In genomic region chr19:5129770-5130169, GRCm38 (mm10) we compare ENCODE assay signal across 14 mouse cellular contexts. TPM values are rescaled to one million over a fixed set of nuclear protein-coding genes. Genes with fewer than 3 reads are reported as not detected.
DNase-seq lines count a peak whose midpoint lies in the region; ATAC-seq and TF ChIP-seq lines count a peak whose summit lies in the region.
"Had no signal": no experiment of that assay in that cellular context is flagged by ENCODE, and none has a peak within 500 bp of the region (broad histone marks: within the 10 kb centered on the region; RNA-seq: fewer than 3 reads in every experiment).

No protein-coding gene starts in this region.

- H3K27me3 ChIP-seq in heart, postnatal 0 days (ENCODE audit: control insufficient read depth, insufficient read depth, low read length), result no peaks in the 10 kb centered on the region
- no peaks in the 10 kb centered on the region for H3K27me3 ChIP-seq in heart, embryonic 10.5 days (ENCODE audit: insufficient read depth, poor library complexity, severe bottlenecking)
- H3K27me3 ChIP-seq in lung, postnatal 0 days (replicated peaks; ENCODE audit: insufficient read depth, low read length), result no peaks in the 10 kb centered on the region
- H3K27me3 ChIP-seq: embryonic facial prominence, embryonic 15.5 days; hindbrain, embryonic 12.5 days had no signal

- no peaks in the 10 kb centered on the region for H3K9me3 ChIP-seq in heart, postnatal 0 days (replicated peaks; ENCODE audit: control insufficient read depth, low read length)
- no peaks in the 10 kb centered on the region for H3K9me3 ChIP-seq in heart, embryonic 10.5 days
- no peaks in the 10 kb centered on the region for H3K9me3 ChIP-seq in lung, postnatal 0 days (ENCODE audit: low read length)
- H3K9me3 ChIP-seq: embryonic facial prominence, embryonic 15.5 days; hindbrain, embryonic 12.5 days; limb, embryonic 10.5 days had no signal

- H3K27ac ChIP-seq in heart, postnatal 0 days (ENCODE audit: low read depth), result no peak overlapping the region
- H3K27ac ChIP-seq in heart, embryonic 10.5 days, result no peak overlapping the region
- H3K27ac ChIP-seq in lung, postnatal 0 days (ENCODE audit: low read length), result no peak overlapping the region
- H3K27ac ChIP-seq: embryonic facial prominence, embryonic 15.5 days; hindbrain, embryonic 12.5 days; limb, embryonic 10.5 days had no signal

- no peak for TF ChIP-seq EP300 in heart, postnatal 0 days (IDR thresholded peaks at IDR 0.05; ENCODE audit: low read depth)
- no peak for TF ChIP-seq EP300 in lung, postnatal 0 days (IDR thresholded peaks at IDR 0.05)

- H3K9ac ChIP-seq in heart, postnatal 0 days (replicated peaks; ENCODE audit: low read depth, low read length), result no peak overlapping the region
- H3K9ac ChIP-seq in lung, postnatal 0 days (replicated peaks; ENCODE audit: low read depth), result no peak overlapping the region
- H3K9ac ChIP-seq: embryonic facial prominence, embryonic 15.5 days; hindbrain, embryonic 12.5 days had no signal

- peak; percentile 41 for TF ChIP-seq CTCF in heart, postnatal 0 days (IDR thresholded peaks at IDR 0.05; ENCODE audit: low read depth)
- peak; percentile 62 for TF ChIP-seq CTCF in lung, postnatal 0 days (IDR thresholded peaks at IDR 0.05)

- H3K36me3 ChIP-seq in heart, postnatal 0 days (replicated peaks; ENCODE audit: control insufficient read depth, insufficient read depth, low read length), result peaks cover 20% of the 10 kb centered on the region
- H3K36me3 ChIP-seq in heart, embryonic 10.5 days, result peaks cover 16% of the 10 kb centered on the region
- peaks cover 2% of the 10 kb centered on the region; the same call in 1 of the 2 replicates for H3K36me3 ChIP-seq in lung, postnatal 0 days (ENCODE audit: insufficient read depth, low read length)

- no peak for DNase-seq in heart, postnatal 0 days (ENCODE audit: low spot score)
- no peak for DNase-seq in heart, embryonic 10.5 days (ENCODE audit: low spot score)
- peak; percentile 22 for DNase-seq in lung, postnatal 0 days (ENCODE audit: low spot score)
- DNase-seq in lung, postnatal 25 days (ENCODE audit: low spot score), result no peak
- peak; percentile 32 for DNase-seq in ES-CJ7 (ENCODE audit: low read depth, low spot score)
- DNase-seq in retina, postnatal 1 day, result peak; percentile 21
- no peak for DNase-seq in adrenal gland, postnatal 25 days
- DNase-seq in gastrocnemius, postnatal 4 days (ENCODE audit: low spot score in 2 of 2), result no peak
- DNase-seq: cerebellum, adult 9-10 months; lung, postnatal 4 days; thymus, postnatal 14 days had no signal

- no peak for ATAC-seq in heart, postnatal 0 days (ENCODE audit: insufficient read depth, low read depth)
- no peak for ATAC-seq in lung, postnatal 0 days

- no peak overlapping the region for H3K4me2 ChIP-seq in heart, postnatal 0 days (ENCODE audit: low read depth, low read length)
- no peak overlapping the region for H3K4me2 ChIP-seq in lung, postnatal 0 days (replicated peaks; ENCODE audit: low read depth, low read length)
- H3K4me2 ChIP-seq: embryonic facial prominence, embryonic 15.5 days; hindbrain, embryonic 12.5 days had no signal

- 24% methylated on average over 1 of the region's 1 CpGs for WGBS in heart, postnatal 0 days
- 45% methylated on average over 1 of the region's 1 CpGs for WGBS in heart, embryonic 10.5 days
- 43% methylated on average over 1 of the region's 1 CpGs for WGBS in lung, postnatal 0 days

- H3K4me3 ChIP-seq in heart, postnatal 0 days (ENCODE audit: low read depth, low read length), result no peak overlapping the region
- no peak overlapping the region for H3K4me3 ChIP-seq in heart, embryonic 10.5 days
- no peak overlapping the region for H3K4me3 ChIP-seq in lung, postnatal 0 days (ENCODE audit: low read depth, low read length)
- H3K4me3 ChIP-seq: embryonic facial prominence, embryonic 15.5 days; hindbrain, embryonic 12.5 days; limb, embryonic 10.5 days had no signal

- H3K4me1 ChIP-seq in heart, postnatal 0 days (ENCODE audit: control insufficient read depth, insufficient read depth), result no peaks in the 10 kb centered on the region
- H3K4me1 ChIP-seq in heart, embryonic 10.5 days, result no peaks in the 10 kb centered on the region; the same call in 1 of the 2 replicates
- H3K4me1 ChIP-seq in lung, postnatal 0 days (ENCODE audit: insufficient read depth, low read depth, low read length), result no peaks in the 10 kb centered on the region
- H3K4me1 ChIP-seq: embryonic facial prominence, embryonic 15.5 days; hindbrain, embryonic 12.5 days; limb, embryonic 10.5 days had no signal

RNA-seq across cellular contexts. Expression of gene Klc2, which starts 11.4 kb away (rescaled TPM):
- 44.5 and 70.8 TPM in 2 replicates for total RNA-seq in heart, postnatal 0 days (2014; rRNA removed; ENCODE audit: low replicate concordance)
- polyA plus RNA-seq in heart, postnatal 0 days (2015; fragmentation: Nextera tagmentation; extraction: Ambion mirVana), result 17.5 and 19.0 TPM in 2 replicates
- polyA plus RNA-seq in heart, embryonic 10.5 days (2016; fragmentation: Nextera tagmentation; extraction: Ambion mirVana), result 23.7 and 27.0 TPM in 2 replicates
- polyA plus RNA-seq in lung, postnatal 0 days (2015; fragmentation: Nextera tagmentation; extraction: Ambion mirVana), result 10.1 and 10.8 TPM in 2 replicates
- total RNA-seq in adrenal gland, postnatal 25 days (2021), result 47.3 and 54.2 TPM in 2 replicates
- total RNA-seq in gastrocnemius, postnatal 4 days (2021), result 10 to 100 TPM; 22.8 to 24.0 TPM

RNA-seq across cellular contexts. Expression of gene Rab1b, which starts 22.9 kb away (rescaled TPM):
- total RNA-seq in heart, postnatal 0 days (2014; rRNA removed; ENCODE audit: low replicate concordance), result 384 and 424 TPM in 2 replicates
- 230 and 231 TPM in 2 replicates for polyA plus RNA-seq in heart, postnatal 0 days (2015; fragmentation: Nextera tagmentation; extraction: Ambion mirVana)
- 261 and 263 TPM in 2 replicates for polyA plus RNA-seq in heart, embryonic 10.5 days (2016; fragmentation: Nextera tagmentation; extraction: Ambion mirVana)
- polyA plus RNA-seq in lung, postnatal 0 days (2015; fragmentation: Nextera tagmentation; extraction: Ambion mirVana), result 228 and 240 TPM in 2 replicates
- 165 and 186 TPM in 2 replicates for total RNA-seq in adrenal gland, postnatal 25 days (2021)
- 100 to 1,000 TPM; 136 to 144 TPM for total RNA-seq in gastrocnemius, postnatal 4 days (2021)

RNA-seq across cellular contexts. Expression of gene Cnih2, which starts 31.4 kb away (rescaled TPM):
- 5.6 TPM in 1 of 2 replicates, not detected in the other for total RNA-seq in heart, postnatal 0 days (2014; rRNA removed; ENCODE audit: low replicate concordance)
- polyA plus RNA-seq in heart, postnatal 0 days (2015; fragmentation: Nextera tagmentation; extraction: Ambion mirVana), result 1.1 and 1.2 TPM in 2 replicates
- 4.6 and 12.7 TPM in 2 replicates for polyA plus RNA-seq in heart, embryonic 10.5 days (2016; fragmentation: Nextera tagmentation; extraction: Ambion mirVana)
- polyA plus RNA-seq in lung, postnatal 0 days (2015; fragmentation: Nextera tagmentation; extraction: Ambion mirVana), result 0.70 and 0.89 TPM in 2 replicates
- 1.1 and 2.7 TPM in 2 replicates for total RNA-seq in adrenal gland, postnatal 25 days (2021)
- 1 to 10 TPM; 1.3 to 1.9 TPM for total RNA-seq in gastrocnemius, postnatal 4 days (2021)

RNA-seq across cellular contexts. Expression of gene Yif1a, which starts 41.4 kb away (rescaled TPM):
- total RNA-seq in heart, postnatal 0 days (2014; rRNA removed; ENCODE audit: low replicate concordance), result 160 and 168 TPM in 2 replicates
- 109 and 120 TPM in 2 replicates for polyA plus RNA-seq in heart, postnatal 0 days (2015; fragmentation: Nextera tagmentation; extraction: Ambion mirVana)
- polyA plus RNA-seq in heart, embryonic 10.5 days (2016; fragmentation: Nextera tagmentation; extraction: Ambion mirVana), result 94.9 and 104 TPM in 2 replicates
- 93.3 and 105 TPM in 2 replicates for polyA plus RNA-seq in lung, postnatal 0 days (2015; fragmentation: Nextera tagmentation; extraction: Ambion mirVana)
- total RNA-seq in adrenal gland, postnatal 25 days (2021), result 62.7 and 68.2 TPM in 2 replicates
- 10 to 100 TPM; 57.9 to 59.6 TPM for total RNA-seq in gastrocnemius, postnatal 4 days (2021)

RNA-seq across cellular contexts. Expression of gene Tmem151a, which starts 44.4 kb away (rescaled TPM):
- 2.6 and 4.3 TPM in 2 replicates for total RNA-seq in heart, postnatal 0 days (2014; rRNA removed; ENCODE audit: low replicate concordance)
- polyA plus RNA-seq in heart, postnatal 0 days (2015; fragmentation: Nextera tagmentation; extraction: Ambion mirVana), result 3.0 and 3.3 TPM in 2 replicates
- polyA plus RNA-seq in heart, embryonic 10.5 days (2016; fragmentation: Nextera tagmentation; extraction: Ambion mirVana), result 6.4 and 7.6 TPM in 2 replicates
- 4.1 and 4.5 TPM in 2 replicates for polyA plus RNA-seq in lung, postnatal 0 days (2015; fragmentation: Nextera tagmentation; extraction: Ambion mirVana)
- 1.3 and 1.4 TPM in 2 replicates for total RNA-seq in adrenal gland, postnatal 25 days (2021)
- total RNA-seq in gastrocnemius, postnatal 4 days (2021), result under 1 TPM; 0.29 to 0.34 TPM

Comparison
In these comparisons a context has a peak if more than half of its experiments do, and no peak if none do; other contexts are left out.
1. DNase-seq: peak in lung, postnatal 0 days (single experiment), ES-CJ7 (single experiment) and retina, postnatal 1 day (single experiment); none in heart, postnatal 0 days (single experiment), heart, embryonic 10.5 days (single experiment), lung, postnatal 25 days (single experiment), adrenal gland, postnatal 25 days (single experiment) and gastrocnemius, postnatal 4 days (0 of 2).